Mouse (Mus musculus): Measurements from ENCODE around the gene Olfr943. TPM values are rescaled to one million over a fixed set of nuclear protein-coding genes. Genes with fewer than 3 reads are reported as not detected.

The Olfr943 gene
- total RNA-seq (2015; ENCODE audit: low replicate concordance) (not detected in 2 replicates), total RNA-seq (2017; ENCODE audit: low replicate concordance) (under 0.01 TPM in 1 of 2 replicates, not detected in the other)

DNA sequence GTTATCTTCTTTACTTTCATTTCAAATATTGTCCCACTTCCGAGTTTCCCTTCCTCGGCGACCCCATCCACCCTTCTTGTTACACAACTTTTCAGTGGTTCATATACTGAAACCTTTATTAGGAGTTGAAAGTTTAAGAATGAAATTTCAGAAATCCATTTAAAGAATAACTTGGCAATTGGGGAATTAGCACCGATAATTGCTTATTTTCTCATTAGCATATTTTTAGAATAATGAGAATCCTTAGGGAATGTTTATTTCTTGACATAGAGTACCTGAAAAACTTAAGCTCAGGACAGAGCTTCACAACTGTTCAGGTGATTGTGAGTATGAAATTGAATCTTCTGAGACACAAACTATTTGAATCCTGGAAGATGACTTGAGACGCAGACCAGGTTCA lies at the start of gene Olfr943:
Gene Olfr943 (plus strand): TSS at position 301 of the 400 bp plus-strand sequence.
- no peak for ATAC-seq (replicated peaks; ENCODE audit: low FRiP score, poor library complexity, severe bottlenecking)

DNA sequence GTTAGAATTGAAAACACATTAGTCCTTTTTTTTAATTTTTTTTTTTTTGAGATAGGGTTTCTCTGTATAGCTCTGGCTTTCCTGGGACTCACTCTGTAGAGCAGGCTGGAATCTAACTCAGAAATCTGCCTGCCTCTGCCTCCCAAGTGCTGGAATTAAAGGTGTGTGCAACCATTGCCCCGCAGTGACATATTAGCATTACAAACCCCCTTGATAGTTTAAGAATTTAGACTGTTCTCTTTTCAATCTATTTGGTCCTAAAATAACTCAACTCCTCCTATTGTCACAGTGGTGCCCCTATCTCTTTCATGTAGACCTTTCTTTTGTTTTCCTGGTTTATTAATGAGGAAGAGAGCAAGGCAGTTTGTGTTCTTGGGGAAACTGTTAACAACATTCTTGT lies 38.8 kb upstream of the Olfr943 start:
- ATAC-seq (replicated peaks; ENCODE audit: low FRiP score, poor library complexity, severe bottlenecking) = no peak

- ATAC-seq (replicated peaks; ENCODE audit: low FRiP score, poor library complexity, severe bottlenecking) = no peak
Measured at GRCm38 (mm10) chr9:39127831-39128230, 38.3 kb upstream of the Olfr943 start, which contains the start of gene Olfr27. Olfr27 (plus strand) TSS chr9:39128131.

- ATAC-seq (replicated peaks; ENCODE audit: low FRiP score, poor library complexity, severe bottlenecking) = no peak
Measured at GRCm38 (mm10) chr9:39152401-39152800, 13.7 kb upstream of the Olfr943 start.

DNA sequence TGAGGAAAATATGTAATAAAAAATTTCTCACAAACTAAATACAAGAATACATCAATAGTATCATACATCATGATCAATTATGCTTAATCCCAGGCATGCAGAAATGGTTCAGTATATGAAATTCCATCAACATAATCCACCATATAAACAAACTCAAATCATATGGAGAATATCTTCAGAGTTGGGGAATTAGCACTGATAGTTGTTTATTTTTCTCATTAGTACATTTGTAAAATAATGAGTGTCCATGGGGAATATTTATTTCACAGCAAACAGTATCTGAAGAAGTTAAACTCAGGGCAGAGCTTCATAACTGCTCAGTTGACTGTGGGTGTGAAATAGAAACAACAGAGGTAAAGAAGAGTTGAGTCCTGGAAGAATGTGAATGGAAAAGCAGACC lies 35.5 kb downstream of the Olfr943 start, which contains the start of gene Olfr944:
Gene Olfr944 (plus strand): TSS at position 301 of the 400 bp plus-strand sequence.
- ATAC-seq (replicated peaks; ENCODE audit: low FRiP score, poor library complexity, severe bottlenecking) = no peak

Other genes with a start within 250 kb of the Olfr943 start
- gene Olfr930, start 236.5 kb upstream of the Olfr943 start, total RNA-seq (2015; ENCODE audit: low replicate concordance) = not detected in 2 replicates
- gene Olfr930, start 236.5 kb upstream of the Olfr943 start, total RNA-seq (2017; ENCODE audit: low replicate concordance) = not detected in 2 replicates
- gene Olfr933, start 194.0 kb upstream of the Olfr943 start, total RNA-seq (2015; ENCODE audit: low replicate concordance) = not detected in 2 replicates
- gene Olfr933, start 194.0 kb upstream of the Olfr943 start, total RNA-seq (2017; ENCODE audit: low replicate concordance) = 1.1 TPM in 1 of 2 replicates, not detected in the other
- gene Olfr934, start 178.0 kb upstream of the Olfr943 start, total RNA-seq (2015; ENCODE audit: low replicate concordance) = not detected in 2 replicates
- gene Olfr934, start 178.0 kb upstream of the Olfr943 start, total RNA-seq (2017; ENCODE audit: low replicate concordance) = 0.70 TPM in 1 of 2 replicates, not detected in the other
- not detected in 2 replicates for gene Olfr935, start 166.6 kb upstream of the Olfr943 start, total RNA-seq (2015; ENCODE audit: low replicate concordance)
- not detected in 2 replicates for gene Olfr935, start 166.6 kb upstream of the Olfr943 start, total RNA-seq (2017; ENCODE audit: low replicate concordance)
- not detected in 2 replicates for gene Olfr146, start 142.9 kb upstream of the Olfr943 start, total RNA-seq (2015; ENCODE audit: low replicate concordance)
- gene Olfr146, start 142.9 kb upstream of the Olfr943 start, total RNA-seq (2017; ENCODE audit: low replicate concordance) = not detected in 2 replicates
- gene Olfr937, start 101.4 kb upstream of the Olfr943 start, total RNA-seq (2015; ENCODE audit: low replicate concordance) = not detected in 2 replicates
- gene Olfr937, start 101.4 kb upstream of the Olfr943 start, total RNA-seq (2017; ENCODE audit: low replicate concordance) = not detected in 2 replicates
- not detected in 2 replicates for gene Olfr938, start 87.4 kb upstream of the Olfr943 start, total RNA-seq (2015; ENCODE audit: low replicate concordance)
- not detected in 2 replicates for gene Olfr938, start 87.4 kb upstream of the Olfr943 start, total RNA-seq (2017; ENCODE audit: low replicate concordance)
- not detected in 2 replicates for gene Olfr27, start 38.2 kb upstream of the Olfr943 start, total RNA-seq (2015; ENCODE audit: low replicate concordance)
- not detected in 2 replicates for gene Olfr27, start 38.2 kb upstream of the Olfr943 start, total RNA-seq (2017; ENCODE audit: low replicate concordance)
- gene Olfr944, start 35.6 kb downstream of the Olfr943 start, total RNA-seq (2015; ENCODE audit: low replicate concordance) = not detected in 2 replicates
- not detected in 2 replicates for gene Olfr944, start 35.6 kb downstream of the Olfr943 start, total RNA-seq (2017; ENCODE audit: low replicate concordance)
- not detected in 2 replicates for gene Olfr1537, start 83.7 kb downstream of the Olfr943 start, total RNA-seq (2015; ENCODE audit: low replicate concordance)
- not detected in 2 replicates for gene Olfr1537, start 83.7 kb downstream of the Olfr943 start, total RNA-seq (2017; ENCODE audit: low replicate concordance)
- not detected in 2 replicates for gene Olfr945, start 110.5 kb downstream of the Olfr943 start, total RNA-seq (2015; ENCODE audit: low replicate concordance)
- gene Olfr945, start 110.5 kb downstream of the Olfr943 start, total RNA-seq (2017; ENCODE audit: low replicate concordance) = not detected in 2 replicates
- not detected in 2 replicates for gene Olfr948, start 159.7 kb downstream of the Olfr943 start, total RNA-seq (2015; ENCODE audit: low replicate concordance)
- gene Olfr948, start 159.7 kb downstream of the Olfr943 start, total RNA-seq (2017; ENCODE audit: low replicate concordance) = not detected in 2 replicates
- not detected in 2 replicates for gene Olfr951, start 221.1 kb downstream of the Olfr943 start, total RNA-seq (2015; ENCODE audit: low replicate concordance)
- gene Olfr951, start 221.1 kb downstream of the Olfr943 start, total RNA-seq (2017; ENCODE audit: low replicate concordance) = not detected in 2 replicates

Data from erythroblast, adult 5-6 weeks (primary cell).